Mouse (Mus musculus): ENCODE data around the gene Wdsub1. TPM values are rescaled to one million over a fixed set of nuclear protein-coding genes. Genes with fewer than 3 reads are reported as not detected.

Wdsub1 gene
- total RNA-seq (2012; rRNA removed) (8.9 and 13.5 TPM in 2 replicates), total RNA-seq (2014; rRNA removed) (7.9 and 12.9 TPM in 2 replicates), polyA plus RNA-seq (2012; ENCODE audit: insufficient read length, low read depth) (8.2 and 9.6 TPM in 2 replicates)

GRCm38 (mm10) chr2:59881831-59882741 is at the start of gene Wdsub1:
Wdsub1 (minus strand) TSS chr2:59882591.
- in situ Hi-C loops (cut with MboI; ENCODE audit: low pct_ligation_motif_present, low pct_unique_long_range_greater_than_20kb, low sequenced_read_pairs) = no loop called here
- H3K4me3 ChIP-seq (replicated peaks in 1 of 3; ENCODE audit: low read depth in 2 of 3, low read length in 2 of 3, poor library complexity in 1 of 3) = peak within 1 kb of the TSS; percentile 57 to 66 (median 63)
- dilution Hi-C loops (cut with MboI; ENCODE audit: extremely low pct_ligation_motif_present, extremely low pct_unique_long_range_greater_than_20kb, low sequenced_read_pairs) = no loop called here
- no peak for TF ChIP-seq CHD2 (IDR thresholded peaks at IDR 0.05; ENCODE audit: low read length)
- TF ChIP-seq TCF12 (IDR thresholded peaks at IDR 0.05; ENCODE audit: low read depth, low read length) = peak; percentile 67
- TF ChIP-seq CHD1 (IDR thresholded peaks at IDR 0.05; ENCODE audit: low read depth, low read length) = no peak
- TF ChIP-seq ETS1 (conservative IDR thresholded peaks at IDR 0.05; ENCODE audit: low read depth, low read length) = no peak; the same call in 1 of the 2 replicates
- TF ChIP-seq RAD21 (IDR thresholded peaks at IDR 0.05; ENCODE audit: low read depth, low read length) = no peak; the same call in 1 of the 2 replicates
- TF ChIP-seq PAX5 (IDR thresholded peaks at IDR 0.05; ENCODE audit: low read length) = no peak
- TF ChIP-seq SIN3A (IDR thresholded peaks at IDR 0.05; ENCODE audit: low read length) = peak; percentile 84; the same call in 1 of the 2 replicates
- no peak for TF ChIP-seq RCOR1 (conservative IDR thresholded peaks at IDR 0.05; ENCODE audit: low read depth, low read length)
- no peak for TF ChIP-seq MAFK (IDR thresholded peaks at IDR 0.05; ENCODE audit: insufficient replicate concordance, low read length)
- no peak for TF ChIP-seq ZKSCAN1 (IDR thresholded peaks at IDR 0.05; ENCODE audit: borderline replicate concordance, low read depth, low read length)
- TF ChIP-seq JUND (conservative IDR thresholded peaks at IDR 0.05; ENCODE audit: low read depth, low read length) = no peak
- TF ChIP-seq IRF4 (IDR thresholded peaks at IDR 0.05; ENCODE audit: low read depth, low read length) = peak; percentile 43; the same call in 1 of the 2 replicates
- TF ChIP-seq EP300 (IDR thresholded peaks at IDR 0.05; ENCODE audit: low read length) = no peak
- no peak; the same call in 1 of the 2 replicates for TF ChIP-seq ZNF384 (IDR thresholded peaks at IDR 0.05; ENCODE audit: low read depth, low read length)
- TF ChIP-seq MEF2A (IDR thresholded peaks at IDR 0.05; ENCODE audit: borderline replicate concordance, low read depth, low read length) = peak; percentile 62; the same call in 1 of the 2 replicates
- TF ChIP-seq NELFE (IDR thresholded peaks at IDR 0.05; ENCODE audit: low read depth, low read length) = peak; percentile 86
- TF ChIP-seq POLR2A (IDR thresholded peaks at IDR 0.05; ENCODE audit: low read depth, low read length) = peak; percentile 73; the same call in 1 of the 2 replicates
- no peak for TF ChIP-seq E2F4 (IDR thresholded peaks at IDR 0.05; ENCODE audit: insufficient replicate concordance, low read depth, low read length)
- TF ChIP-seq HCFC1 (IDR thresholded peaks at IDR 0.05; ENCODE audit: low read depth, low read length) = peak; percentile 42; the same call in 1 of the 2 replicates
- TF ChIP-seq MXI1 (IDR thresholded peaks at IDR 0.05; ENCODE audit: low read depth, low read length) = peak; percentile 82
- peak; percentile 73; the same call in 1 of the 2 replicates for TF ChIP-seq MAX (IDR thresholded peaks at IDR 0.05; ENCODE audit: low read length)
- peak; percentile 73 for TF ChIP-seq ELF1 (IDR thresholded peaks at IDR 0.05; ENCODE audit: low read depth, low read length)
- TF ChIP-seq ZMIZ1 (IDR thresholded peaks at IDR 0.05; ENCODE audit: low read depth, low read length) = peak; percentile 60; the same call in 1 of the 2 replicates
- TF ChIP-seq MYC (IDR thresholded peaks at IDR 0.05; ENCODE audit: low read depth, low read length) = no peak
- TF ChIP-seq MAZ (IDR thresholded peaks at IDR 0.05; ENCODE audit: low read depth, low read length) = 0 out of 2 replicates have a peak, but pooled peaks have one; percentile 64
- TF ChIP-seq BHLHE40 (IDR thresholded peaks at IDR 0.05; ENCODE audit: low read depth, low read length) = peak; percentile 83
- peak; percentile 99 for TF ChIP-seq NRF1 (IDR thresholded peaks at IDR 0.05; ENCODE audit: low read depth, low read length)
- no peak for TF ChIP-seq JUN (IDR thresholded peaks at IDR 0.05; ENCODE audit: insufficient read depth, low read depth, low read length)
- TF ChIP-seq CTCF (conservative IDR thresholded peaks at IDR 0.05 in 1 of 2, IDR thresholded peaks at IDR 0.05 in 1 of 2; ENCODE audit: low read depth in 2 of 2, low read length in 2 of 2) = peak in 1 of 2 experiments; percentile 50; a peak in 2 of 4 replicates
- no peak for TF ChIP-seq KAT2A (IDR thresholded peaks at IDR 0.05; ENCODE audit: insufficient replicate concordance, low read length)
- TF ChIP-seq TBP (conservative IDR thresholded peaks at IDR 0.05; ENCODE audit: low read depth, low read length) = no peak
- TF ChIP-seq SMC3 (IDR thresholded peaks at IDR 0.05; ENCODE audit: low read depth, low read length) = peak; percentile 10; the same call in 1 of the 2 replicates
- TF ChIP-seq UBTF (IDR thresholded peaks at IDR 0.05; ENCODE audit: low read depth, low read length) = no peak
- no peak for TF ChIP-seq POLR2AphosphoS2 (IDR thresholded peaks at IDR 0.05; ENCODE audit: low read depth, low read length)
- no peak for TF ChIP-seq ZC3H11A (IDR thresholded peaks at IDR 0.05; ENCODE audit: low read depth, low read length)
- peak; percentile 92 for TF ChIP-seq USF1 (IDR thresholded peaks at IDR 0.05; ENCODE audit: low read depth, low read length)
- no peak for TF ChIP-seq GABPA (IDR thresholded peaks at IDR 0.05; ENCODE audit: insufficient replicate concordance, low read depth, low read length)

More at GRCm38 (mm10) chr2:59881831-59882741, at the start of gene Wdsub1:
- peak within 1 kb of the TSS; percentile 62 for H3K4me2 ChIP-seq (ENCODE audit: insufficient read depth, low read depth, poor library complexity, severe bottlenecking)
- peaks cover 0 to 1% of the 10 kb centered on the region in 2 experiments for H3K36me3 ChIP-seq (replicated peaks in 1 of 2; ENCODE audit: control insufficient read depth in 1 of 2, insufficient read depth in 1 of 2, low read length in 1 of 2)
- H3K79me2 ChIP-seq (replicated peaks; ENCODE audit: control insufficient read depth, extremely low read depth, insufficient read depth, poor library complexity, severe bottlenecking) = no peaks in the 10 kb centered on the region
- H3K4me1 ChIP-seq (ENCODE audit: control insufficient read depth in 1 of 2, insufficient read depth in 2 of 2) = peaks cover 6 to 27% of the 10 kb centered on the region in 2 experiments
- H3K9me3 ChIP-seq (replicated peaks; ENCODE audit: low read length) = peaks cover 7% of the 10 kb centered on the region
- DNase-seq (ENCODE audit: extremely low read depth) = peak; percentile 89
- no peaks in the 10 kb centered on the region for H3K27me3 ChIP-seq (replicated peaks)
- H3K27ac ChIP-seq (ENCODE audit: insufficient read depth, low read depth) = no peak within 1 kb of the TSS
- H3K9ac ChIP-seq (ENCODE audit: insufficient read depth, low read depth) = peak within 1 kb of the TSS; percentile 65; the same call in 1 of the 2 replicates

All from CH12.LX (cell line).